Mouse (Mus musculus) adrenal gland, adult 8-10 months (tissue): ENCODE data around the gene Gldn. TPM values are rescaled to one million over a fixed set of nuclear protein-coding genes. Genes with fewer than 3 reads are reported as not detected.

Experiments
- total RNA-seq, 4 experiments: library from RNA; stranded (reverse); gene quantifications; 2 replicates each; pipeline ENCODE4 v1.2.4; 2022

Gldn gene
- total RNA-seq, 4 experiments from 2014 or later: 7.0 to 14.0 (median 9.5) TPM

Other genes starting within 250 kb of the Gldn start
- gene Tnfaip8l3, start 218.1 kb upstream of the Gldn start, total RNA-seq: under 1 TPM; 0.10 to 0.62 (median 0.28) TPM
- gene Cyp19a1, start 18.4 kb upstream of the Gldn start, total RNA-seq: not detected
- 10 to 100 TPM; 16.2 to 39.4 (median 24.3) TPM for gene Dmxl2, start 215.1 kb downstream of the Gldn start, total RNA-seq